Mouse (Mus musculus): ENCODE results near the gene Gm28079. TPM values are rescaled to one million over a fixed set of nuclear protein-coding genes. Genes with fewer than 3 reads are reported as not detected.
"Not testable (repeated sequence)": the region's sequence is repeated elsewhere in the genome, so short reads cannot be mapped to it uniquely, and the experiment has no call there.

Gene Gm28079
- not detected in 2 replicates for polyA plus RNA-seq (2015; fragmentation: Nextera tagmentation; extraction: Ambion mirVana)

DNA sequence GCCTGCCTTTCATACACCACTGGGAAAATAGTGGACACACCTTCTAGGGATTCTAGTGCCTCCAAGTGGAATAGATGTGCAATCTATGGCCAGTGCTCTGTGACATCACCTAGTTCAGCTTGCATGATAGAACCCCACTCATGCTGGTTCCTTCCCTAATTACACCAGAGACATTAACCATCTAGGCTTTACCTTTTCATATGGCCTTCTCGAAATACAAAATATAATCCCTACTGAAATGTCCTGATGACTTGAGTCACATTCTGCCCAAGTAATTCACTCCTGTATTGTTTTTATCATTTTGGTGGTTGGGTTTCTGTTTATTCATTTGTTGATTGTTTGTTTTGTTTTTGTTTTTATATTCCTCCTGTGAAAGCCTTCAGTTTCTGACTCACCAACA lies at the start of gene Gm28079:
Gene Gm28079, minus strand, starts transcription at position 101 of the 400 bp plus-strand sequence.
- not testable (repeated sequence) for H3K9ac ChIP-seq; H3K36me3 ChIP-seq; H3K27ac ChIP-seq; H3K27me3 ChIP-seq; H3K4me1 ChIP-seq; ATAC-seq (ENCODE audit: borderline replicate concordance, extremely low read depth, low FRiP score, low TSS enrichment); H3K4me2 ChIP-seq; H3K4me3 ChIP-seq; H3K9me3 ChIP-seq
- no CpG with 5 or more reads among the region's 1 CpGs for whole genome bisulfite sequencing

All from lung, embryonic 15.5 days (tissue).